Mouse (Mus musculus) kidney, postnatal 4 days (tissue): ENCODE measurements around the gene Crhr2.

Source experiments
- DNase-seq, 2 experiments: peaks; one replicate each; pipeline ENCODE4 v3.0.0; 2021; ENCODE audit warnings: mixed read lengths in 2 of 2

Gene Crhr2

DNA sequence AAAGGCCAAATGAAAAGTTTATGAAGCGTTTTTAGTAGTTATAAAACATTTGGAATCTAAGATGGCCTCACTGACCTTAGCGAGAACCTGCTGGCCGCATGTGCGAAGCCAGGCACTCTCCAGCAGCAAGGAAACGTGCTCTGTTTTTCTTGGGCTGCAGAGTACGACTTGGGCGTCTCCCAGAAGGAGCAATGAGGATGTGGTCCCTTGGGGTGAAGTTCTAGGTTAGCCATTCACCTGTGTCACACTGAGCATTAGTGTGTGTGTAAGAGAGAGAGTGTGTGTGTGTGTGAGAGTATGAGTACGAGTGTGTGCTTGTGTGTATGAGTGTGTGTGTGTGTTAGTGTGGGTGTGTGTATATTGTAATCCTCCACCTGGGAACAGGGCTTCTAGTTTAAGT, 89.6 kb downstream of the Crhr2 start:
- peak in 1 of 2 experiments; percentile 14 for DNase-seq
